Mouse (Mus musculus): ENCODE results near the gene Gm8773.

GRCm38 (mm10) chr5:5625491-5625890 lies 51.9 kb downstream of the Gm8773 start:
- TF ChIP-seq CTCF (IDR thresholded peaks at IDR 0.05; ENCODE audit: borderline replicate concordance, extremely low read depth, insufficient read depth, insufficient read length) (no peak), POLR2A (IDR thresholded peaks at IDR 0.05; ENCODE audit: borderline replicate concordance, extremely low read depth, insufficient read depth, insufficient read length, poor library complexity, severe bottlenecking) (no peak)
